Mouse (Mus musculus) retina, embryonic 14.5 days (tissue): ENCODE results near the gene Nps.
"Not testable (repeated sequence)": the region's sequence is repeated elsewhere in the genome, so short reads cannot be mapped to it uniquely, and the experiment has no call there.

Source experiments
- DNase-seq: peaks from one replicate; pipeline ENCODE4 v3.0.0-alpha.2; 2015; ENCODE audit warnings: low spot score

The Nps gene

GRCm38 (mm10) chr7:135258053-135258753 is at the start of gene Nps:
Gene Nps (plus strand): TSS chr7:135258703.
- not testable (repeated sequence) for DNase-seq

- no peak for DNase-seq
Observed at GRCm38 (mm10) chr7:135208947-135209567, 49.4 kb upstream of the Nps start.

DNA sequence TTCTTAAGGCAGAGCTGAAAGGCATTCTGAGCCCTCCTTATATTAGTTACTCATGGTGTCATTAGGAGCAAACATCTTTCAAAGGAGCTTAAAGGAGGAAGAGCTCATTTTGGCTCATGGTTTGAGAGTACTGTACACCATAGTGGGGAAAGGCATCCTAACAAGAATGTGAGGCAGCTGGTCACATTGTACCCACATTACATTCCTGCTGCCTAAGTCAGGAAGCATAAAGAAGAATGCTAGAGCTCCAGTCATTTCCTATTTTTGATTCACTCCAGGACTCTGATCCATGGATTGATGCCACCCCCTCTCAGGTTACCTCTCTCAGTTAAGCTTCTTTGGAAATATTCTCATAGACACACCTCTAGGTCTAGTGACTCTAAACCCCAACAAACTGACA is 48.2 kb upstream of the Nps start:
- no peak for DNase-seq

- DNase-seq, result no peak
Observed at GRCm38 (mm10) chr7:135210831-135211230, 47.7 kb upstream of the Nps start.

DNA sequence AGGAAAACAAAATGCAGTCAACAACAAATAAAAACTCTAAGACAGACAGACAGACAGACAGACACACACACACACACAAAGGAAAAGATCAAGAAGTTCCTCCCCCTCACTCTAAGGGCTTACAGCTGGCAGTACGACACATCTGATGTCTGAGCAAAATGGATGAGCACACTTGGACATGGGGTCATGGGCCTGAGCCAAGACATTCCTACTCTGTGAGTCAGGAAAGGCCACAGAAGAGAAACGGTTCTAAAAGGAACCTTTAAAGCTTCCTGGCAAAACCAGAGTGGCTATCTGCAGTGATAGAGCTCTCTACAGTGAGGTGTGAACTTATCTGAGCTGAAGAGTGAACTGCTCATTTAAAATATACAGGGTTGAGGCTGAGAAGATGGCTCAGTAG is 46.0 kb upstream of the Nps start:
- DNase-seq, result no peak

DNA sequence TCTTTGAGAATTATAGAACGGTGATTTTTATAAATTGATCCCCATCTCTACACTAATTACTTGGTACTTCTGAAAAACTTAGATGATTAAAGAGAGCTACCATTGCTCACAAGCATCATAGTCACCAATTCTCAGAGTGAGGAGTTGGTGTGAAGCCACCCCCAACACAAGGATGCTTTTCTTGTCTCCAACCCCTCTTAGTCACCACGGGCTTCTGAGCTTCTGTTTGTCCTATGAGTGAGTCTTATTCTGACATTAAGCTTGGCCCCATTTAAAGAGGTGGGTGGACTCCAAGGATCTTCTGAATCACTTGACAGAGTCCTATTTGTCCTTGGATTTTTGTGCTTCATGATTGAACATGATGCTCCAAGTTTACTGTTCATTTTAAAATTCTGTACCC is 37.0 kb upstream of the Nps start:
- DNase-seq, result no peak

DNA sequence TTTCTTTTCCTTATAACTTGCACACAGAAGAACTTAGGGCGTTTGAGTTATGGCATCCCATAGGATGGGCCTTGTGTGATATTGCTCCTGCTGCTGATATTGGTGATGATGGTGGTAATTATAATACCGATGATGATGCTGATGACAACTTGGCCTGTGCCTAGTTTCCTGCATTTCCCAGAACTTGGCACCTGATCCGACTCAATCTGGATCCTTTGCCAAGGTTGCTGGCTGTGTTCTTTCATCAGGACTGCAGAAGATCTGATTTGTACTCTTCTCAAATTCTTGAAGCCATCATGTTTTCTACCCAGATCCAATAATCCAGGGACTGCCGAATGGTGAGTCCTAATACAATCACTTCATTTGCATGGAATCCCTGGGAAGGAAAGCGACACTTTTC is 32.5 kb upstream of the Nps start:
- DNase-seq, result no peak

DNA sequence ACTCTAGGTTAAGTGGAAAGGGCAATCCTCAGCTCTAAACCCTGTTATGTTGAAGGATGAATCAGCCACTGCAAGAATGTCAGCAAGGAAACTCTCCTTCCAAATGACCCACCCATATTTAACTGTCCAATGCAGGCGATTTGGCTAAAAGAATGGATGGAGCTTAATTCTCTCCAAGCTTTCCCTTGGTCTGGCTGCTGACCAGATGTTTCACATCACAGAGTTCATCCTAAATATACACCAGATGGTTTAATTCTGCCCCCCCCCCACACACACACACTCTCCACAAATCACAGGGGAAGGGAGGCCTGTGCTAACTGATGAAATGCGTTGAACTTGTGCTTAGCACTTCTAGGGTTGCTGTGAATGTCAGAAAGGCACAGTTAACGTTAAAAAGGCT is 21.4 kb upstream of the Nps start:
- no peak for DNase-seq

GRCm38 (mm10) chr7:135239441-135239840 is 19.1 kb upstream of the Nps start:
- DNase-seq, result no peak

DNA sequence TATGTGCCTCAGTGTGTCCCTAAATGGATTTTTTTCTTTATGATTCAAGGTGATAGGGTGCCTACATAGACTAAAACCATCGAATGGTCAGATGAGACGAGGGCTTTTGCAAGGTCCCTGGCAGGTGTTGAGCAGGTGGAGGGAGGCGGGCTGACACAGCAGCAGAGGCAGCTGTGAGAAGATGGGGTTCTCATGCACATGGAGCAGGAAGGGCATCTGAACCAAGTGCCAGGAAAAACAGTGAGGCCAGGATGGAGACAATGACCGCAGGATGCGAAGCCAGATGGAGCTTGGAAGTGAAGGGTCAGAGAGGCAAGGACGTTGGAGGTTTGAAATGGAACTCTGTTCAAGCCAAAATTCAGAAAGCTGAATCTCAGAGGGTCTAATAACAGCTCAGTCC is 18.5 kb upstream of the Nps start:
- DNase-seq, result no peak

DNA sequence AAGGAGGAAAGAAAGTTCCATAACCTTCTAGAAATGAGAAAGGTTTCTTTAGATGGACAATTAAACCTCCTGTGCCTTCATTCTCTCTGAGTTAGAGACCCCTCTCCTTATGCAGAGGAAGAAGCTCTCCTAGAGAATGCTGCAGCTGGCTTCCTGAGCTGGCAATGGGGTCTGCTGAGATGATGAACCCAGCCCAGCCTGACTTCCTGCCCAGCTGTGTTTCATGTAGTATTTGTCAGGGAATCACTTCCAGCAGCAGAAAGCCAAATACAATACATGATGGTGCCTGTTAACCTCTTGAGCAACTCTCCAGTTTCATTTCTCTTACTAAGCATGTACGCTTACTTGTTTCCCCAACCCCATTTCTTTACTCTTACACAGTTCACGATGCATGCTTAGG is 17.9 kb upstream of the Nps start:
- DNase-seq, result no peak

DNA sequence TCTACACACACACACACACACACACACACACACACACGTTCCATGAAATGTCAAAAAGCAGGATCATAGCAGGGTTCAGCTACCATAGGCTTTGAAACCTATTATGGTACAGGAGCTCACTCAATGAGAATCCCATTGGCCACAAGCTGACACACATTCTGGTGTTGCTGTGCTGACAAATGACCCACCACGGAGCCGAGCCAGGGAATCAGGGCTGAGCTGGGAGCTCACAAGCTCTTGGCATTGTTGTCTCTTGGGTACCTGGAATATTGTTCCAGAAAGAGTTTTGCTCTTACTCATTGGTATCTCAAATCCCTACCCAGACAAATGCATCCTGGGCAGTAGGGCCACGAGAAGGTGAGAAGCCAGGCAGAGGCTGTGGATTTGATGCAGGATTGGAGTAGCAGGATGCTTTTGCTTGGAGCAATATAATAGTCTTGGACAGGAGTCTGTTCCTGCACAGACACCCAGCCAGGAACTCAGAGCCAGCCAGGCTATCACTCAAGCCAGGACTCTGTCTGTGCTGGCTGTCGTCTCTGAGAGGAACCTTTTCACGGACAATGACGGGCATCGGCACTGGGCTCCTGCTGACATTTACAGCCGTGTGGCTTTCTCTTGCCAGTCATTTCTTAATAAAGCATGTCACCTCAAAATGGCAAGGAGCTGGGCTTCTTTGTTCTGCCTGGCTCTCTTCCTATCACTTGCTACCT is 14.2 kb upstream of the Nps start:
- no peak for DNase-seq

GRCm38 (mm10) chr7:135246386-135246785 is 12.1 kb upstream of the Nps start:
- no peak for DNase-seq

- no peak for DNase-seq
Observed at GRCm38 (mm10) chr7:135253249-135253648, 5.3 kb upstream of the Nps start.

DNA sequence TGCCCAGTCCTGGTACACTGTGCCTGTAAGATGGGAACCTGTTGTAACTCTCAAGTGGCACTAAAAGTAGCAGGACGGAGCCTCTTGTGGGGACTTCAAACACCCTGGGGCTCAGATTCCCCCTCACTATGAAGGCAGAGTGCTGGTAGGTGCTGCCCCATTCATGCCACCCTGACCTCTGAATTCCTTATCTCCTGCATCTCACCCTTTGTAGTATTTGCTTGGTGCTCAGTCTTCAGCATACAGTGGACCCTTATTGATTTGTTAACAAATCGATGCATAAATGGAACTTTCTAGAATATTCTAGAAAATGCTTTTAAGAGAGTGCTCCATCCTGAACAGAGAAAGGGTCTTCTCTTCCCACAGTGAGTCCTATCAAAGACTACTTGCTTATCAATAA is 4.1 kb upstream of the Nps start:
- DNase-seq, result no peak

GRCm38 (mm10) chr7:135271011-135271410 is 12.5 kb downstream of the Nps start:
- no peak for DNase-seq

GRCm38 (mm10) chr7:135283212-135283611 is 24.7 kb downstream of the Nps start:
- DNase-seq, result no peak

- DNase-seq, result no peak
Observed at GRCm38 (mm10) chr7:135289976-135290375, 31.5 kb downstream of the Nps start.

- no peak for DNase-seq
Observed at GRCm38 (mm10) chr7:135291646-135292236, 33.2 kb downstream of the Nps start.

GRCm38 (mm10) chr7:135294498-135294897 is 36.0 kb downstream of the Nps start:
- no peak for DNase-seq

- DNase-seq, result no peak
Observed at GRCm38 (mm10) chr7:135304496-135304895, 46.0 kb downstream of the Nps start.
